Mouse (Mus musculus): ENCODE results near the gene Cdkn1a.

DNA sequence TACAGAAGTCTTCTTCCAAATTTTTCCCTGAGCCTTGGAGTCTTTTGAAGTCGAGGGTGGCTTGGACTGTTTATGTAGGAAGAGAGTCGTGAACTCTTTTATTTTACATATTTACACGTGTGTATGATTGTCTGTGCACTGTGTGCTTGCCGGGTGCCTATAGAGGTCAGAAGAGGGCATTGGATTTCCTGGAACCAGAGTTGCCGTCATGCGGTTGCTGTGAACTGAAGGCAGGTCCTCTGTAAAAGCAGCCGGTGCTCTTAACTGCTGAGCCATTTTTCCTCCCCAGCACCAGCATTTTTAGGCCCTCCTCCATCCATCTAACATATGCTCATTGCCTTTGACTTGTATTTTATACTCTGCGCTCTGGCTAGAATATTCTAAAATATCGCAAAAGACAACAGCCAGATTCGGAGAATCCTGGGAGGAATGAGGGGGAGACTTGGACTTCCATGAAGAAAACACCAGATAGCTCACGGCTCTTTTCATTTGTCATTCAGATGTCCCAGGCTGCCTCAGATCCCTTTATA lies 33.4 kb upstream of the Cdkn1a start:
- TF ChIP-seq NANOG (IDR thresholded peaks at IDR 0.05; ENCODE audit: borderline replicate concordance, low read length) (no peak), CTCF (conservative IDR thresholded peaks at IDR 0.05; ENCODE audit: low read length) (no peak), POU5F1 (IDR thresholded peaks at IDR 0.05; ENCODE audit: borderline replicate concordance, low read length) (0 out of 2 replicates have a peak, but pooled peaks have one; percentile 5)
